13 mouse cellular contexts compared by ENCODE assay signal in the genomic region with DNA sequence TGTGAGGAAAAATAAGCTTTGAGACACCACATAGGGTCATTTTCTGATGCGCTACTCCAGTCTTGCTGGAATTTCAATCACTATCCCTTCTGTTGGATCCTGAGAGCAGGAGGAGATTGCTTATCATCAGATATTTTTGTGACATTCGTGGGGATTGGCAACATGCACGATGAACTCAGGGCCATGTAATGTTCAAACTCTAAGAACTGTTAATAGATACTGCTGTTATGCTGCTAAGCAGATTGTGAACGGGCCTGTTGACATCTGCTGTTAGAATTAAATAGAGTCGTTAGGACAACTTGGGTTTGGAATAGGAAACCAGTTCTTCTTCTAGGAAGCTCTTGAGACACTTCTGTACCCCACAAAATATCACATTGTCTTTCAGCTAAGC.
"Had no signal": no experiment of that assay in that cellular context is flagged by ENCODE, and none has a peak within 500 bp of the region (broad histone marks: within the 10 kb centered on the region; RNA-seq: fewer than 3 reads in every experiment).

No protein-coding gene starts in this region.

- H3K4me1 ChIP-seq: kidney, embryonic 15.5 days; limb, embryonic 15.5 days; liver, embryonic 13.5 days; lung, embryonic 15.5 days; stomach, embryonic 15.5 days had no signal

- H3K4me3 ChIP-seq: kidney, embryonic 15.5 days; left cerebral cortex, adult 2 months; limb, embryonic 15.5 days; liver, embryonic 13.5 days; lung, embryonic 15.5 days; stomach, embryonic 15.5 days had no signal

- H3K4me2 ChIP-seq: kidney, embryonic 15.5 days; limb, embryonic 15.5 days; liver, embryonic 13.5 days; lung, embryonic 15.5 days; stomach, embryonic 15.5 days had no signal

- DNase-seq: kidney, adult 18-20 months; kidney, postnatal 14 days; liver, embryonic 13.5 days; liver, postnatal 0 days; right cerebral cortex, postnatal 14 days; thymus, adult 2 months; thymus, postnatal 25 days had no signal

- H3K27ac ChIP-seq: kidney, embryonic 15.5 days; left cerebral cortex, adult 2 months; limb, embryonic 15.5 days; liver, embryonic 13.5 days; lung, embryonic 15.5 days; midbrain, embryonic 13.5 days; stomach, embryonic 15.5 days had no signal

- H3K9ac ChIP-seq: kidney, embryonic 15.5 days; limb, embryonic 15.5 days; liver, embryonic 13.5 days; liver, postnatal 0 days; lung, embryonic 15.5 days; stomach, embryonic 15.5 days had no signal

- H3K9me3 ChIP-seq: kidney, embryonic 15.5 days; limb, embryonic 15.5 days; liver, embryonic 13.5 days; lung, embryonic 15.5 days; midbrain, embryonic 13.5 days; stomach, embryonic 15.5 days had no signal

- H3K27me3 ChIP-seq: kidney, embryonic 15.5 days; limb, embryonic 15.5 days; liver, embryonic 13.5 days; lung, embryonic 15.5 days; midbrain, embryonic 13.5 days had no signal

- H3K36me3 ChIP-seq: kidney, embryonic 15.5 days; limb, embryonic 15.5 days; liver, embryonic 13.5 days; lung, embryonic 15.5 days; midbrain, embryonic 13.5 days; stomach, embryonic 15.5 days had no signal

- ATAC-seq: liver, postnatal 0 days had no signal
